Mouse (Mus musculus) liver, adult 2 months (tissue): ENCODE results near the gene Tpm4. TPM values are rescaled to one million over a fixed set of nuclear protein-coding genes. Genes with fewer than 3 reads are reported as not detected.

Source experiments
- DNase-seq: peaks from one replicate; pipeline ENCODE4 v3.0.0-alpha.2; 2011; ENCODE audit warnings: low read depth, low spot score; ENCODE audit errors: extremely low read depth
- H3K27ac ChIP-seq: fragments of 200-500 bp; replicated peaks from 2 replicates; pipeline ENCODE4 v1.5.1; 2012; ENCODE audit warnings: low read depth, mild to moderate bottlenecking, control low read depth, inconsistent platforms, low read length; ENCODE audit not compliant: insufficient read depth
- H3K27me3 ChIP-seq: fragments of 200-500 bp; 2 replicates; pipeline ENCODE4 v1.6.1; 2012; ENCODE audit warnings: mild to moderate bottlenecking, moderate library complexity, low read length, inconsistent platforms; ENCODE audit not compliant: control insufficient read depth, insufficient read depth
- H3K36me3 ChIP-seq: fragments of 200-500 bp; 2 replicates; pipeline ENCODE4 v1.6.1; 2012; ENCODE audit warnings: low read length, inconsistent platforms; ENCODE audit not compliant: control insufficient read depth, insufficient read depth
- H3K4me1 ChIP-seq: fragments of 200-500 bp; 2 replicates; pipeline ENCODE4 v1.6.1; 2011; ENCODE audit warnings: low read length; ENCODE audit not compliant: control insufficient read depth, insufficient read depth
- H3K4me3 ChIP-seq: fragments of 200-500 bp; 2 replicates; pipeline ENCODE4 v1.5.1; 2011; ENCODE audit warnings: low read depth, mild to moderate bottlenecking, control low read depth, low read length, moderate library complexity; ENCODE audit not compliant: insufficient read depth
- H3K79me2 ChIP-seq: fragments of 200-500 bp; 2 replicates; pipeline ENCODE4 v1.6.1; 2012; ENCODE audit warnings: inconsistent platforms, mild to moderate bottlenecking, low read length, moderate library complexity; ENCODE audit not compliant: control insufficient read depth, insufficient read depth
- H3K9ac ChIP-seq: fragments of 200-500 bp; 2 replicates; pipeline ENCODE4 v1.6.1; 2012; ENCODE audit warnings: low read depth, mild to moderate bottlenecking, control low read depth, inconsistent platforms, low read length
- CTCF ChIP-seq: fragments of 200-500 bp; IDR thresholded peaks from 2 replicates; pipeline ENCODE4 v1.5.1; 2011; ENCODE audit warnings: low read depth, low read length, control low read depth
- POLR2A ChIP-seq: fragments of 200-500 bp; IDR thresholded peaks from 2 replicates; pipeline ENCODE4 v1.6.1; 2011; ENCODE audit warnings: low read length, control low read depth; ENCODE audit not compliant: insufficient read depth; ENCODE audit errors: extremely low read depth
- WGBS: fragments of 180-500 bp; shearing (Covaris S2); methylation state at CpG from one replicate; pipeline ENCODE4 v1.1.7; 2018; 5-methylcytosine and 5-hydroxymethylcytosine counted together
- polyA plus RNA-seq: library from polyadenylated mRNA; depleted of rRNA; stranded (reverse); fragments of >200 nt; gene quantifications from 2 replicates; pipeline ENCODE4 v1.2.3, GENCODE M21; 2012
- total RNA-seq: library from RNA; depleted of rRNA; stranded (reverse); fragments of >200 nt; gene quantifications from 2 replicates; pipeline ENCODE4 v1.2.3, GENCODE M21; 2014

The Tpm4 gene
- total and polyA plus RNA-seq, 2 experiments, result 10.1 to 23.8 TPM

DNA sequence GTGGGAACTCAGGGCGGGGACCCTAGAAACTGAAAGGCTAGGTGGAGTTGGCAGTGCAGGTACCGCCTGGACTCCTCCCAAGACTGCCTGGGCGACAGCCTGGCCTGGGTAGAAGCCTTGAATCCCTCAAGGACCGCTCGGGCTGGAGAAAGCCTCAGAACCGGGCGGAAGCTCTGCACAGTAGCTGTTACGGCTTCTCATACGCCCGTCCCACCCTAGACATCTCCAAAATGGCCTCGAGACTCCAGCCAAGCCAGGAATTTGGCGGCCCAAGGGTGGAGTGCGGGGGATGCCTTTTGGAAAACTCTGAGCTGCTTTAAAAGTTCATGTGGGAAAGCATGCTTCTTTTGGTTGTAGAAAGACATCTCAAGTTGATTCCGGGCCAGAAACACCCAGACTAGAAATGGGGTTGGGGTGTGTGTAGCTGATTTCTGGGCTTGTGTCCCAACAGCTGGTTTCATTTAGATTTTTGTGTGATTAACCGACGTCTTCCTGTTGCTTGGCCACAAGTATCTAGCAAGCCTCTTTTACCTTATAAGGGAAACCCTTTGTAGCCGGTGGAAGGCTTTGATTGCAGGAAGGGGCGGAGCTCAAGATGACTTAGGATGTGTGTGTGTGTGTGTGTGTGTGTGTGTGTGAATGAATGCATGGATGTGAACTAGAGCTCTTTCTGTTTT lies 1.7 kb downstream of the Tpm4 start:
- 10% methylated on average over 18 of the region's 18 CpGs for WGBS
- no peak for TF ChIP-seq POLR2A
- Histone ChIP-seq H3K9ac (peak overlapping the region; percentile 88), H3K27ac (peak overlapping the region; percentile 58), H3K4me1 (peaks cover 7% of the 10 kb centered on the region; the same call in 1 of the 2 replicates), H3K4me3 (peak overlapping the region; percentile 83), H3K27me3 (no peaks in the 10 kb centered on the region), H3K79me2 (peaks cover 3% of the 10 kb centered on the region; the same call in 1 of the 2 replicates), H3K36me3 (peaks cover 14% of the 10 kb centered on the region)
- peak; percentile 54 for DNase-seq

- Histone ChIP-seq H3K9ac (no peak overlapping the region), H3K27ac (no peak overlapping the region)
- 91% methylated on average over 2 of the region's 2 CpGs for WGBS
These were observed 2.7 kb downstream of the Tpm4 start for GRCm38 (mm10) chr8:72137431-72137830.

GRCm38 (mm10) chr8:72138456-72138855 lies 3.7 kb downstream of the Tpm4 start:
- Histone ChIP-seq H3K4me1 (peaks cover 7% of the 10 kb centered on the region; the same call in 1 of the 2 replicates), H3K27me3 (no peaks in the 10 kb centered on the region), H3K9ac (no peak overlapping the region), H3K27ac (no peak overlapping the region), H3K79me2 (peaks cover 3% of the 10 kb centered on the region; the same call in 1 of the 2 replicates), H3K36me3 (peaks cover 21% of the 10 kb centered on the region), H3K4me3 (no peak overlapping the region)
- TF ChIP-seq CTCF (no peak), POLR2A (no peak)
- WGBS, result 97% methylated on average over 5 of the region's 5 CpGs
- no peak for DNase-seq

More at GRCm38 (mm10) chr8:72137431-72137830, 2.7 kb downstream of the Tpm4 start:
- H3K27me3 ChIP-seq, result no peaks in the 10 kb centered on the region
- DNase-seq, result no peak
- H3K36me3 ChIP-seq, result peaks cover 20% of the 10 kb centered on the region
- TF ChIP-seq CTCF (no peak), POLR2A (no peak)
- H3K79me2 ChIP-seq, result peaks cover 3% of the 10 kb centered on the region; the same call in 1 of the 2 replicates
- H3K4me3 ChIP-seq, result no peak overlapping the region
- peaks cover 7% of the 10 kb centered on the region; the same call in 1 of the 2 replicates for H3K4me1 ChIP-seq

- Histone ChIP-seq H3K36me3 (peaks cover 35% of the 10 kb centered on the region), H3K79me2 (no peaks in the 10 kb centered on the region; the same call in 1 of the 2 replicates), H3K27me3 (no peaks in the 10 kb centered on the region), H3K27ac (no peak overlapping the region), H3K4me1 (peaks cover 9% of the 10 kb centered on the region), H3K4me3 (no peak overlapping the region), H3K9ac (no peak overlapping the region)
- 93% methylated on average over 13 of the region's 13 CpGs for WGBS
- no peak for TF ChIP-seq POLR2A
- no peak for TF ChIP-seq CTCF
- DNase-seq, result no peak
These were observed 8.6 kb downstream of the Tpm4 start for GRCm38 (mm10) chr8:72143256-72143824.

- WGBS, result 84% methylated on average over 5 of the region's 5 CpGs
- Histone ChIP-seq H3K36me3 (peaks cover 35% of the 10 kb centered on the region), H3K4me1 (peaks cover 9% of the 10 kb centered on the region), H3K27ac (no peak overlapping the region), H3K27me3 (no peaks in the 10 kb centered on the region), H3K9ac (no peak overlapping the region), H3K79me2 (no peaks in the 10 kb centered on the region), H3K4me3 (no peak overlapping the region)
- TF ChIP-seq POLR2A (no peak), CTCF (no peak)
- no peak for DNase-seq
These were observed 9.7 kb downstream of the Tpm4 start for GRCm38 (mm10) chr8:72144345-72144975.
